Mouse (Mus musculus): ENCODE data around the gene Tnp2.

- TF ChIP-seq POLR2A (IDR thresholded peaks at IDR 0.05; ENCODE audit: insufficient read length, low read depth) (no peak), E2F4 (IDR thresholded peaks at IDR 0.05; ENCODE audit: insufficient read depth) (no peak), MYOD1 (IDR thresholded peaks at IDR 0.05; ENCODE audit: control insufficient read depth in 1 of 3, insufficient read length in 2 of 3, low read depth in 2 of 3) (no peak), MAX (IDR thresholded peaks at IDR 0.05; ENCODE audit: low read depth) (no peak), USF1 (IDR thresholded peaks at IDR 0.05; ENCODE audit: low read depth) (no peak), REST (IDR thresholded peaks at IDR 0.05; ENCODE audit: insufficient read depth, insufficient read length) (no peak), TCF12 (IDR thresholded peaks at IDR 0.05; ENCODE audit: insufficient read depth, poor library complexity, severe bottlenecking) (no peak)
Observed at GRCm38 (mm10) chr16:10837903-10838302, 49.4 kb upstream of the Tnp2 start.
